Mouse (Mus musculus): ENCODE data around the gene Zfp619.
"Not testable (repeated sequence)": the region's sequence is repeated elsewhere in the genome, so short reads cannot be mapped to it uniquely, and the experiment has no call there.

GRCm38 (mm10) chr7:39586834-39587233 is 69.3 kb downstream of the Zfp619 start:
- not testable (repeated sequence) for TF ChIP-seq CTCF (IDR thresholded peaks at IDR 0.05; ENCODE audit: borderline replicate concordance, control insufficient read depth, extremely low read depth, insufficient read depth, low read length, poor library complexity); POLR2A (IDR thresholded peaks at IDR 0.05; ENCODE audit: control insufficient read depth, extremely low read depth, insufficient read depth, low read length, poor library complexity)
